ENCODE assay signal across 17 mouse cellular contexts in the genomic region with DNA sequence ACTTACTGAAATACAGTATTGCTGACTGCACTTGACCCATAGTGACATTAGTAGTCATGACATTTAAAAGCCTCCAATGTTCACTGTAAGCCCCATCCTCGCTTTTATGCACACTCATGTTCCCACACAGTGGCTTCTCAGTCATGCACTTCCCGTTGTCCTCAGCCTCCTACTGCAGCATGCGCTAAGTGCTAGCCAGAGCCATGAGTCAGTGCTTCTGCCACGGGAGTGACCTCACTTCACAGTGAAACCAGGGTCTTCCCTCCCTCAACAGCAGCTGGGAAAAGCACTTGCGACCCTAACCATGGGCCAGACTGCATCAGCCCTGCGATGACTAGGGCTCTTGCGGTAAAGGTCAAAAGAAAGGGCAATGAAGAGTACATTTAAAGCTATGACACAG.
DNase-seq lines count a peak whose midpoint lies in the region; ATAC-seq and TF ChIP-seq lines count a peak whose summit lies in the region.
"Had no signal": no experiment of that assay in that cellular context is flagged by ENCODE, and none has a peak within 500 bp of the region (broad histone marks: within the 10 kb centered on the region; RNA-seq: fewer than 3 reads in every experiment).

No protein-coding gene starts in this region.

- H3K27me3 ChIP-seq in liver, embryonic 16.5 days (ENCODE audit: control insufficient read depth, insufficient read depth, low read depth, low read length) = no peaks in the 10 kb centered on the region
- no peaks in the 10 kb centered on the region for H3K27me3 ChIP-seq in liver, embryonic 11.5 days (replicated peaks; ENCODE audit: control insufficient read depth, insufficient read depth, low read length)
- H3K27me3 ChIP-seq in myocyte (ENCODE audit: control insufficient read depth, insufficient read depth, insufficient read length) = no peaks in the 10 kb centered on the region
- H3K27me3 ChIP-seq: limb, embryonic 12.5 days; midbrain, embryonic 15.5 days; stomach, embryonic 15.5 days had no signal

- no peaks in the 10 kb centered on the region for H3K4me1 ChIP-seq in liver, embryonic 16.5 days (ENCODE audit: control insufficient read depth, low read depth, low read length)
- no peaks in the 10 kb centered on the region for H3K4me1 ChIP-seq in liver, embryonic 11.5 days (replicated peaks; ENCODE audit: control insufficient read depth, insufficient read depth, low read length)
- H3K4me1 ChIP-seq: hindbrain, embryonic 10.5 days; midbrain, embryonic 15.5 days; stomach, embryonic 15.5 days had no signal

- H3K4me2 ChIP-seq in liver, embryonic 16.5 days (ENCODE audit: low read depth, low read length) = no peak overlapping the region
- no peak overlapping the region for H3K4me2 ChIP-seq in liver, embryonic 11.5 days
- peak overlapping the region; percentile 39 for H3K4me2 ChIP-seq in myocyte (ENCODE audit: low read depth)
- H3K4me2 ChIP-seq: limb, embryonic 12.5 days; midbrain, embryonic 15.5 days; stomach, embryonic 15.5 days had no signal

- H3K79me2 ChIP-seq in myocyte (ENCODE audit: control insufficient read depth, insufficient read depth) = no peaks in the 10 kb centered on the region

- H3K4me3 ChIP-seq in liver, embryonic 16.5 days (ENCODE audit: low read depth, low read length) = no peak overlapping the region
- no peak overlapping the region for H3K4me3 ChIP-seq in liver, embryonic 11.5 days (ENCODE audit: low read depth, low read length)
- no peak overlapping the region for H3K4me3 ChIP-seq in myocyte
- H3K4me3 ChIP-seq: hindbrain, embryonic 10.5 days; limb, embryonic 12.5 days; midbrain, embryonic 15.5 days; stomach, embryonic 15.5 days had no signal

- no peaks in the 10 kb centered on the region for H3K9me3 ChIP-seq in liver, embryonic 16.5 days (replicated peaks; ENCODE audit: control insufficient read depth, low read length)
- no peaks in the 10 kb centered on the region for H3K9me3 ChIP-seq in liver, embryonic 11.5 days (ENCODE audit: control insufficient read depth, low read length)
- H3K9me3 ChIP-seq: hindbrain, embryonic 10.5 days; limb, embryonic 12.5 days; midbrain, embryonic 15.5 days; stomach, embryonic 15.5 days had no signal

- no peaks in the 10 kb centered on the region for H3K36me3 ChIP-seq in liver, embryonic 16.5 days (ENCODE audit: control insufficient read depth, insufficient read depth)
- H3K36me3 ChIP-seq in liver, embryonic 11.5 days (ENCODE audit: control insufficient read depth, insufficient read depth, low read length) = no peaks in the 10 kb centered on the region
- no peaks in the 10 kb centered on the region for H3K36me3 ChIP-seq in myocyte (ENCODE audit: control insufficient read depth, insufficient read depth)
- H3K36me3 ChIP-seq: hindbrain, embryonic 10.5 days; limb, embryonic 12.5 days; midbrain, embryonic 15.5 days; stomach, embryonic 15.5 days had no signal

- TF ChIP-seq POLR2A in myocyte (IDR thresholded peaks at IDR 0.05; ENCODE audit: insufficient read length, low read depth) = no peak

- no peak overlapping the region for H3ac ChIP-seq in myocyte (ENCODE audit: control insufficient read depth, insufficient read length)

- no peak overlapping the region for H3K9ac ChIP-seq in liver, embryonic 16.5 days (ENCODE audit: low read depth, low read length)
- H3K9ac ChIP-seq in liver, embryonic 11.5 days (ENCODE audit: low read depth, low read length) = no peak overlapping the region
- H3K9ac ChIP-seq: limb, embryonic 12.5 days; midbrain, embryonic 15.5 days; stomach, embryonic 15.5 days had no signal

- 64% methylated on average over 7 of the region's 7 CpGs for WGBS in liver, embryonic 16.5 days (ENCODE audit: insufficient replicate concordance)
- 69% methylated on average over 7 of the region's 7 CpGs for WGBS in liver, embryonic 11.5 days

- DNase-seq in liver, embryonic 11.5 days (ENCODE audit: low spot score) = no peak
- DNase-seq in NIH3T3 (ENCODE audit: low read depth) = peak; percentile 50
- peak; percentile 44 for DNase-seq in embryo, embryonic 10.5 days (ENCODE audit: low spot score)
- DNase-seq in right cerebral cortex, postnatal 4 days = no peak
- DNase-seq: cerebellum, adult 2 months; kidney, adult 18-20 months; kidney, postnatal 14 days; lung, adult 18-20 months; lung, postnatal 4 days had no signal

- ATAC-seq in liver, embryonic 16.5 days (ENCODE audit: low read depth) = 0 out of 2 replicates have a peak, but pooled peaks have one; percentile 37
- ATAC-seq in liver, embryonic 11.5 days (replicated peaks; ENCODE audit: low FRiP score) = no peak
- no peak for ATAC-seq in erythroblast, adult 5-6 weeks (replicated peaks; ENCODE audit: low FRiP score, poor library complexity, severe bottlenecking)
- ATAC-seq: forebrain, embryonic 16.5 days; midbrain, embryonic 15.5 days had no signal

- no peak overlapping the region for H3K27ac ChIP-seq in liver, embryonic 16.5 days (ENCODE audit: low read length)
- H3K27ac ChIP-seq in liver, embryonic 11.5 days (ENCODE audit: low read depth, low read length) = no peak overlapping the region
- H3K27ac ChIP-seq: hindbrain, embryonic 10.5 days; limb, embryonic 12.5 days; midbrain, embryonic 15.5 days; stomach, embryonic 15.5 days had no signal

TF ChIP-seq in myocyte, 11 proteins besides CTCF, POLR2A, EP300 and RAD21:
- TF ChIP-seq SRF (IDR thresholded peaks at IDR 0.05; ENCODE audit: control insufficient read depth, insufficient read length, low read depth) = no peak
- TF ChIP-seq USF1 (IDR thresholded peaks at IDR 0.05; ENCODE audit: low read depth) = no peak
- TF ChIP-seq REST (IDR thresholded peaks at IDR 0.05; ENCODE audit: insufficient read depth, insufficient read length) = no peak
- TF ChIP-seq CEBPB (IDR thresholded peaks at IDR 0.05; ENCODE audit: insufficient read depth, poor library complexity, severe bottlenecking) = no peak
- TF ChIP-seq E2F4 (IDR thresholded peaks at IDR 0.05; ENCODE audit: insufficient read depth) = no peak
- peak in 1 of 3 experiments; percentile 67 for TF ChIP-seq MYOD1 (IDR thresholded peaks at IDR 0.05; ENCODE audit: control insufficient read depth in 1 of 3, insufficient read length in 2 of 3, low read depth in 2 of 3)
- TF ChIP-seq MAX (IDR thresholded peaks at IDR 0.05; ENCODE audit: low read depth) = no peak
- TF ChIP-seq POLR2AphosphoS2 (IDR thresholded peaks at IDR 0.05; ENCODE audit: insufficient read length, low read depth) = no peak
- TF ChIP-seq TCF3 (IDR thresholded peaks at IDR 0.05; ENCODE audit: insufficient read length, low read depth) = peak; percentile 13
- TF ChIP-seq MYOG (IDR thresholded peaks at IDR 0.05; ENCODE audit: control insufficient read depth in 1 of 3, insufficient read depth in 1 of 3, insufficient read length in 2 of 3, low read depth in 2 of 3) = peak in 1 of 3 experiments; percentile 48
- no peak for TF ChIP-seq TCF12 (IDR thresholded peaks at IDR 0.05; ENCODE audit: insufficient read depth, poor library complexity, severe bottlenecking)

Comparison
In these comparisons a context has a peak if more than half of its experiments do, and no peak if none do; other contexts are left out.
1. DNase-seq: peak in NIH3T3 (single experiment) and embryo, embryonic 10.5 days (single experiment); none in liver, embryonic 11.5 days (single experiment) and right cerebral cortex, postnatal 4 days (single experiment).